Mouse (Mus musculus): ENCODE results near the gene Pfkl.

- TF ChIP-seq CTCF (IDR thresholded peaks at IDR 0.05; ENCODE audit: extremely low read depth, insufficient read depth, insufficient read length, insufficient replicate concordance) = no peak
- TF ChIP-seq POLR2A (IDR thresholded peaks at IDR 0.05; ENCODE audit: low read depth, low read length) = no peak
Observed at GRCm38 (mm10) chr10:78002316-78002715, 7.6 kb downstream of the Pfkl start.
